Mouse (Mus musculus) kidney, postnatal 14 days (tissue): Measurements from ENCODE around the gene Sppl2c.
"Not testable (repeated sequence)": the region's sequence is repeated elsewhere in the genome, so short reads cannot be mapped to it uniquely, and the experiment has no call there.

Source experiments
- DNase-seq: peaks from one replicate; pipeline ENCODE4 v3.0.0; 2022; ENCODE audit warnings: mixed read lengths

Gene Sppl2c

GRCm38 (mm10) chr11:104197861-104198260 lies 11.7 kb downstream of the Sppl2c start:
- peak; percentile 46 for DNase-seq

GRCm38 (mm10) chr11:104203271-104203670 lies 17.1 kb downstream of the Sppl2c start:
- DNase-seq, result no peak

GRCm38 (mm10) chr11:104206573-104206972 lies 20.4 kb downstream of the Sppl2c start:
- DNase-seq, result no peak

- DNase-seq, result no peak
Observed at GRCm38 (mm10) chr11:104209041-104209440, 22.9 kb downstream of the Sppl2c start.

- no peak for DNase-seq
Observed at GRCm38 (mm10) chr11:104211251-104211650, 25.1 kb downstream of the Sppl2c start.

DNA sequence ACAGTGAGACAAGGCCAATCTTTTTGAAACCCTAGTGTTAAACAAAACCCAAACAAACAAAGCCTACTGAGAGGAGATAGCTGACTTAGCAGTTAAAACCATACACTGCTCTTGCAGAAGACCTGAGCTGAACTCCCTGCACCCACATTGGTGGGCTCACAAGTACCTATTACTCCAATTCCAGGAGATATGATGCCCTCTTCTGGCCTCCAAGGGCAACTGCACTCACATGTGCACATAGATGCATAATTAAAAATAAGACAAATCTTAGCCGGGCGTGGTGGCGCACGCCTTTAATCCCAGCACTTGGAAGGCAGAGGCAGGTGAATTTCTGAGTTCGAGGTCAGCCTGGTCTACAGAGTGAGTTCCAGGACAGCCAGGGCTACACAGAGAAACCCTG lies 28.0 kb downstream of the Sppl2c start:
- DNase-seq, result not testable (repeated sequence)

- no peak for DNase-seq
Observed at GRCm38 (mm10) chr11:104218075-104218474, 31.9 kb downstream of the Sppl2c start.

- no peak for DNase-seq
Observed at GRCm38 (mm10) chr11:104220291-104220690, 34.2 kb downstream of the Sppl2c start.

GRCm38 (mm10) chr11:104221751-104222150 lies 35.6 kb downstream of the Sppl2c start:
- DNase-seq, result no peak

DNA sequence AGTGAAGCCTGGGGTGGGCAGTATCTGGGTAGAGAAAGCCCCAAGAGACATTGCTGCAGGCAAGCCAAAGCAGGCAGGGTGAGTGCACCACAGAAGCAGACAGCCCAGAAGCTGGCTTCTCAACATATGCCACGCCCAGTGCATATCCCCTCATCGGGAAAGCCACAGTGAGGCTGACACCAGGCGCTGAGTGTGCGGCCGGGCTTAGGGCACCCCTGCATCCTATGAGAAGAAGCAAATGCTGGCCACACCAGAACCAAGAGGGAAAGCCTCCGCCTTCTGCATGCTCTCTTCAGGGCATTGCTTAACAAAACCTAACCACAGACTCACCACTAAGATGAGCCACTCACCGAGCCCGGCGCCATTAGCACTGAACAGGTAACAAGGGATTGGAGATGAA lies 37.2 kb downstream of the Sppl2c start:
- DNase-seq, result no peak

DNA sequence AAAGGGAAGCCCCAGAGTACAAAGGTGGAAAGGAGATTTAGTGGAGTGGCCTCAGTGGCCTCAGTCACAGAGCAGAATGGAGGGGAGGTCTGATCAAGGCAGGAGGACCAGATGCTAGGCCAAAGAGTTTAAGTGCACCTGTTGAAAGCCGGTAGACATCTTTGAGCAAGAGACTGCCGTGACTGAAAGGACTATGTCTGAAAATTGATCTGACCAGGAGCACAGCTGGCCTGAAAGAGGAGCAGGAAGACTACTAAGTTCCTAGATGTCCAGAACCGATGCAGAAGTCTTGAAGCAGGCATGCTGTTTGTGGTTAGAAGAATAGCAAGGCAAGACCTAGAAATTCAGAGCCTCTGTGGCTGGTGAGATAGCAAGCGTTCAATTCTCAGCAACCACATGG lies 43.3 kb downstream of the Sppl2c start:
- DNase-seq, result no peak

DNA sequence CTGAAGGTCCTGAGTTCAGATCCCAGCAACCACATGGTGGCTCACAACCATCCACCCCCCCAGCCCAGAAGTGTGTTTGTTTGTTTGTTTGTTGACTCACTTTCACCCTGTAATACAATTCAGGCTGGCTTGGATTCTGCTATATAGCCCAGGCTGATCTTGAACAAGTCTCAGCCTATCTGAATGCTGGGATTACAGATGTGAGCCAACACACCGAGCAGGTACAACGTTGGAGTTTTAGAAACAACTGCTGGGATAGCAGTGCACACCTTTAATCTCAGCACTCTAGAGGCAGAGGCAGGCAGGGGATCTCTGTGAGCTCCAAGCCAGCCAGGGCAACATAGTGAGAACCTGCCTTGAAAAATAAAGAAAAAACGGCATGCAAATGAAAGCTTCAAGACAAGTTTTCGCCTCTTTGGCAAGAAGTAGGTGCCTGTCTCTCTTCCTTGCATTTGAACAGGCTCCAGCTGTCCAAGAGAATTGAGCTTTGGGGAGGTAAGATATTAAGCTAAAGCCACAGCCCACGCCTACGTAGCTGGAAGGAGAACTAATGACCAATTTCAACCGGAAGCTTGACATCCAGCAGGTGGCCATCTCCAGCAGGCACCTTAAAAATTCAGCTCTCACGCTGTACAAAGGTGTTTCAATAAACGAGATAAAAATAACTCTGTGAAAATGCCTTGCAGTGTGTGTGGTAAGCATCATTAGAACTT lies 44.1 kb downstream of the Sppl2c start:
- peak; percentile 53 for DNase-seq

DNA sequence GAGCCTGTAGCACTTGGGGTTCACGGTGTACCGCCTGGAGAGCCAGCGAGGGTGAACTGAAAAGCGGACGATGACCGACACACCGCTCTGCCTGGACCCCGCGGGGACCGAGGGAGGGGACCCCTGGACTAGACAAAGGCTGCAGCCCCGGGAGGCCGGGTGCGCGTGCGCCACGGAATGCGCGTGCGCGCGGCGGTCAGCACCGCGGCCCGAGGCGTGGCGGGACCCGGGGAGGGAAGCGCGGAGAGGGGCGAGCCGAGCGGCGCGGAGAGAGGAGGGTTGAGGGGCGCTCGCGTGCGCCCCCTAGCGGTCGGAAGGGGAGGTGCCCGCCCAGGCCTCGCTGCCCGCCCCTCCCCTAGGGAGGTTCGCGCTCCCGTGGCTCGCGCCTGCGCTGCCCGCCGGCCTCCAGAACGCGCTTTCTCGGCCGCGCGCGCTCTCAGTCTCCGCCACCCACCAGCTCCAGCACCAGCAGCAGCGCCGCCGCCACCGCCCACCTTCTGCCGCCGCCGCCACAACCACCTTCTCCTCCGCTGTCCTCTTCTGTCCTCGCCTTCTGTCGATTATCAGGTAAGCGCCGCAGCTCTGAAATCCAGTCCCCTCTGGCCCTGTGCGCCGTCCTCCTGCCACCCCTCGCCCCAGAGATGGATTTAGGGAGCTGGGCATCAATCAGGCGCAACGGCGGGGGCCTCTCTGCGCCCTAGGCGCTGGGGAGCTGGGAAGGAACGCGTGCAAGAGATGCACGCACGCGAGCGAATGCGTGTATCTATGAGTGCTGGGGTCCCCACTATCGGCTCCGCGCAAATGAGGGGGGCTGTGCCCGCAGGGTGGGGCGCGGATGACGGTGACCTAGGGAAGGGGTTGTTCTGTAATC lies 45.1 kb downstream of the Sppl2c start, which contains the start of gene Mapt:
Gene Mapt, plus strand, starts transcription at position 350 of the 871 bp plus-strand sequence.
- DNase-seq, result peak; percentile 94

DNA sequence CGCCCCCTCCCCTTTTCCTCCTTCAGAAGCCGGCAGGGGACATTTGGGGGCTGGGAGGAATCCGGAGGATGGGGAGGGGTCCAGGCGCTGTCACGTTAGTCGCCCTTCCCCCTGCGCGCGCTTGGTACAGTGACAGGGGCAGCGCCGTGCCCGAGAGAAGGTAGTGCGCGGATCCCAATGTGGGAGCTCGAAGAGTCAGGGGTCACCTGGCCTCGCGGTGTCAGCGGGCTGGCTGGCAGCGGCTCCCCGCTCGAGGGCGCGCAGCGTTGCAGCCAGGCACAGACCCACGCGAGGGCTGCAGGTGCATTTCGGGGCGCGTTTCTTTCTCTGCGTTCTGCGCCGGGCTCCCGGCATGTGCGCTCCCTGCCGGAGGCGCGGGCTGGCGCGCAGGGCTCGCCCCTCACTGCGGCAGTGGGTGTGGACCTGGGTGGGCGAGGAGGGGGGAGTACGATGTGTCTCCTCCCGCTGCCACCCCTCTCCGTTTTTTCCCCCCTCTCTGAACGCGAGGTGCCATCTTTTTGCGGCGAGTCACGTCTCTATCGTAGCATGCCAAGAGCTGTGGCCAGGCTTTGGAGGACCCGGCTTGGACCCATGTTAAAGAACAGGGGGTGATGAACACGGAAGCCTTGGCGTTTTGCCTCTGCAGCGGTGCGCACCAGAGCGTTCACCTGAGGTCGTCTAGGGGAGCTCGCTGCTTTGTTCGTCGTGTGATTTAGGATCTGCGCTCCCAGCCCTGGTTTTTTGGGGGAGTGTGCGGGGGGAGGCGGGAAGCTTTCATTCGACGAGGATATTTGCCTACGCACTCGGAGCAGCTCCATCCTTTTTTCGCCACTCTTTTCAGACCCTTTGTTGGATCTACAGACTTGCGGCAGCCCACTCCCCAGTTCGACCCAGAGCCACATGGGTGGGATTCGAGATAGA lies 46.3 kb downstream of the Sppl2c start:
- DNase-seq, result peak; percentile 56

DNA sequence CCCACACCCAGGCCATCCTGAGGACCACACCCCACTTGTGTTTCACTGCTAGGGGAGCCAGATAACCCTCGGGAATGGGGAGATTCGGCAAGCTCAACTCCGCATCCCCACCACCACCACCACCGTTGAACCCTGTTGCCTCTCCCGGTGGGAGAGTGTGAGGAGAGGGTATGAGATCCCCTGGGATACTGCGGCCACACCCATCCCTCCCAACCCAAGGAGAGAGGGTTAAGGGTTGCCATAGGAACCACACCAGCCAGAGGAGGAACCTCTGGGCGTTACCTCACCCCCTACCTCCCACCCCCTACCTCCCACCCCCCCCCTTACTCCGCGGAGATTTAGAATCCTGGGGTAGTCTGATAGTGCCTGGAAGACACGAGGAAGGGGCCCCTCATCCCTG lies 47.0 kb downstream of the Sppl2c start:
- DNase-seq, result no peak

DNA sequence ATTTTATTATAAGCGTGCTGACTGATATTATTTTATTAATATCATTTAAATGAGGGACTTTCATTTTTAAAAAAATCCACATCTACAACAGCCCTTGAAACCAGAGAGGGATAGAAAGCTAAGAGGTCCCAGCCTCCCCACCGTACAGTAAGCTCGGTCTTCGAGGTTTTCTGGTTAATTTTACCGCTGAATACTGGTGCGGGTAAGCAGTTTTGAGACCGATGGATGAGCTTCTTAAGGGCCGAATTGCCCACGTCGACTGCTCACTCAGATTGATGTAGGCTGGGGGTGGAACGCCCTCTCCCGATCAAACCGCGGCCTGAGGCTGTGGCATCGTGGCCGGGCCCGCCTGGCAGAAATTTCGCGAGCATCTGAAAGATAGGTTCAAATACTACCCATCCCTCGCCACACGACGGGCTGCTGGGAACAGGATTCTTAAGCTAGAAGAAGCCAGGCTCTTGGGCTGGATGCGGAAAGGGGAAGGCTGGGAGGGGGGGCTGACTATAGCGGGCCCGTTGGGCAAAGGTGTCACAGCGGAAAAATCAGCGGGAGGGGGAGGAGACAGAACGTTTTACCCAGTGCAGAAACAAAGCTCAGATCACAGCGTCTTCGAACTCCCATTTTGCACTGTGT lies 47.6 kb downstream of the Sppl2c start:
- no peak for DNase-seq

GRCm38 (mm10) chr11:104234680-104235079 lies 48.6 kb downstream of the Sppl2c start:
- no peak for DNase-seq

- DNase-seq, result no peak
Observed at GRCm38 (mm10) chr11:104235881-104236280, 49.8 kb downstream of the Sppl2c start.

- peak; percentile 69 for DNase-seq
Observed at GRCm38 (mm10) chr11:104237226-104237625, 51.1 kb downstream of the Sppl2c start.

GRCm38 (mm10) chr11:104237958-104238747 lies 52.0 kb downstream of the Sppl2c start:
- DNase-seq, result no peak
